Mouse (Mus musculus) neural tube, embryonic 11.5 days (tissue): ENCODE results near the gene Gm2000. TPM values are rescaled to one million over a fixed set of nuclear protein-coding genes. Genes with fewer than 3 reads are reported as not detected.

ENCODE experiments used
- polyA plus RNA-seq: library from polyadenylated mRNA; unstranded; fragments of >200 nt; fragmentation: Nextera tagmentation; extraction: Ambion mirVana; gene quantifications from 2 replicates; pipeline ENCODE4 v1.2.1, GENCODE M21; 2014

Gm2000 gene
- polyA plus RNA-seq, 1 experiment from 2014 or later, result 835 TPM

Other genes with a start within 250 kb of the Gm2000 start
- gene Fam163a, start 161.0 kb upstream of the Gm2000 start, polyA plus RNA-seq, result 4.6 and 5.8 TPM in 2 replicates
- gene Tdrd5, start 62.4 kb upstream of the Gm2000 start, polyA plus RNA-seq, result 0.07 TPM in 1 of 2 replicates, not detected in the other
- gene Nphs2, start 55.3 kb upstream of the Gm2000 start, polyA plus RNA-seq, result not detected in 2 replicates
- not detected in 2 replicates for gene Axdnd1, start 55.1 kb downstream of the Gm2000 start, polyA plus RNA-seq
- 19.7 and 22.3 TPM in 2 replicates for gene Soat1, start 108.3 kb downstream of the Gm2000 start, polyA plus RNA-seq
- gene Gm10031, start 158.0 kb downstream of the Gm2000 start, polyA plus RNA-seq, result 0.30 and 0.44 TPM in 2 replicates
- gene Abl2, start 192.7 kb downstream of the Gm2000 start, polyA plus RNA-seq, result 6.0 TPM in 2 replicates